Comparison of ENCODE assay signal across 18 mouse cellular contexts in the genomic region with DNA sequence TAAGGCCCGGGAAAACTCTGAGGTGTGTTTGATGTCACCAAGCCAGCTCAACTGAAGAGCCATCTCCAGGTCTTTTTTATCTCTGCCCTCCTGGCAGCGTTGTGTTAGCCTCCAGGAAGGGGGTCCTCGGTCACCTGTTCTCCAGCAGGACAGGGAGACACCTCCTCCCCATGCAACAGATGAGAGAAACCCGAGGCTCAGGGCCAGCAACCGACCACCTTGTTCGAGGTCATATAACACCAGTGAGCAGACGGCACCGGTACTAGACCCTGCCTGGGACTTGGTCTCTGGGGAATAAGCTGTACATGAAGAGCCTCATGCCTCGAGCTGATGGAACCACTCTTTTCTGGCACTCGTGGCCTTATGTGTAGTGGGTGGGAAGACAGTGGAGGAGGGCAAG.
A peak's percentile ranks its signal among the peaks of the same experiment; 100 is the strongest.
DNase-seq lines count a peak whose midpoint lies in the region; TF ChIP-seq lines count a peak whose summit lies in the region.
"Had no signal": no experiment of that assay in that cellular context is flagged by ENCODE, and none has a peak within 500 bp of the region (broad histone marks: within the 10 kb centered on the region; RNA-seq: fewer than 3 reads in every experiment).

No protein-coding gene starts in this region.

- H3K4me3 ChIP-seq in gastrocnemius, adult 2 months = no peak overlapping the region
- no peak overlapping the region for H3K4me3 ChIP-seq in layer of hippocampus, adult 2 months
- H3K4me3 ChIP-seq: embryonic facial prominence, embryonic 10.5 days; embryonic facial prominence, embryonic 12.5 days; forebrain, embryonic 12.5 days had no signal

- no peak for TF ChIP-seq CTCF in gastrocnemius, adult 2 months (IDR thresholded peaks at IDR 0.05)
- no peak for TF ChIP-seq CTCF in layer of hippocampus, adult 2 months (conservative IDR thresholded peaks at IDR 0.05)

- DNase-seq in cerebellum, adult 11-12 months = peak; percentile 66
- no peak for DNase-seq in cerebellum, postnatal 4 days (ENCODE audit: low spot score in 2 of 2)
- DNase-seq in cerebellum, adult 9-11 months = peak; percentile 66
- DNase-seq in cerebellum, adult 9-10 months = no peak
- DNase-seq in gastrocnemius, adult 2 months = peak; percentile 9
- DNase-seq in gastrocnemius, adult 18-20 months (ENCODE audit: low spot score) = no peak
- DNase-seq in layer of hippocampus, adult 2 months (ENCODE audit: low spot score in 2 of 2) = no peak
- no peak for DNase-seq in layer of hippocampus, postnatal 10 days (ENCODE audit: low spot score in 2 of 2)
- DNase-seq: adrenal gland, adult 8-10 months; adrenal gland, postnatal 14 days; adrenal gland, postnatal 36 days; B cell, adult 2 months; cerebellum, adult 8-10 months; cerebellum, postnatal 36 days; forebrain, postnatal 0 days had no signal

- no peak overlapping the region for H3K27ac ChIP-seq in gastrocnemius, adult 2 months
- peak overlapping the region; percentile 40; the same call in 1 of the 2 replicates for H3K27ac ChIP-seq in layer of hippocampus, adult 2 months
- H3K27ac ChIP-seq: embryonic facial prominence, embryonic 10.5 days; embryonic facial prominence, embryonic 12.5 days; forebrain, embryonic 12.5 days had no signal

- intact Hi-C loops in gastrocnemius, adult 2 months (cut with DNase I) = no loop called here

Comparison
In these comparisons a context has a peak if more than half of its experiments do, and no peak if none do; other contexts are left out.
1. DNase-seq: peak in cerebellum, adult 11-12 months (single experiment), cerebellum, adult 9-11 months (single experiment) and gastrocnemius, adult 2 months (single experiment); none in cerebellum, postnatal 4 days (0 of 2), cerebellum, adult 9-10 months (single experiment), gastrocnemius, adult 18-20 months (single experiment), layer of hippocampus, adult 2 months (0 of 2) and layer of hippocampus, postnatal 10 days (0 of 2).